Mouse (Mus musculus): ENCODE results near the gene Pcsk2.

The Pcsk2 gene

GRCm38 (mm10) chr2:143837291-143837701, 291.3 kb downstream of the Pcsk2 start:
- in situ Hi-C loops (cut with MboI, MseI), result loop anchor here (5.0 to 10.0 kb wide), 4 partner anchors 80 to 615 kb away; partner anchors contain the start of gene Dstn

DNA sequence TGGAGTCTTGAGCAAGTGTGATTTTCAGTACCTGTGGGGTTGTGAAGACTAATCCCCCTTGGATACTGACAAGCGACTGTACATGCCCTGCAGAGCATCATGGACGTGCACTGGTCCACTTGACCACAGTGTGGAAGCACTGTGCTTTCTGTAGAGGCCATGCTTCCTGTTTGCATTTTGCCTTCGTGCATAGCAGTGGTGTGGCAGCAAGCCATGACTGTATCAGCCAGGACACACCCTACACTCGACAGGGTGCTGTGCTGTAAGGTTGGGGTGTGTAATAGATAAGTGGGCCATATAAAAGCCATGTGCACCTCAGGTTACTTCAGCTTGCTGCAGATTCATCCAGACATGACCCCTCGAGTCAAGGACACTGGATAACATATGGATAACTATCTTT, 292.7 kb downstream of the Pcsk2 start:
- in situ Hi-C loops (cut with MboI, MseI), result loop anchor here (5.0 to 10.0 kb wide), 4 partner anchors 79 to 614 kb away; partner anchors contain the start of gene Dstn

- in situ Hi-C loops (cut with MboI, MseI), result loop anchor here (5.0 to 10.0 kb wide), 4 partner anchors 78 to 613 kb away; partner anchors contain the start of gene Dstn
Measured at GRCm38 (mm10) chr2:143839458-143839857, 293.5 kb downstream of the Pcsk2 start.

DNA sequence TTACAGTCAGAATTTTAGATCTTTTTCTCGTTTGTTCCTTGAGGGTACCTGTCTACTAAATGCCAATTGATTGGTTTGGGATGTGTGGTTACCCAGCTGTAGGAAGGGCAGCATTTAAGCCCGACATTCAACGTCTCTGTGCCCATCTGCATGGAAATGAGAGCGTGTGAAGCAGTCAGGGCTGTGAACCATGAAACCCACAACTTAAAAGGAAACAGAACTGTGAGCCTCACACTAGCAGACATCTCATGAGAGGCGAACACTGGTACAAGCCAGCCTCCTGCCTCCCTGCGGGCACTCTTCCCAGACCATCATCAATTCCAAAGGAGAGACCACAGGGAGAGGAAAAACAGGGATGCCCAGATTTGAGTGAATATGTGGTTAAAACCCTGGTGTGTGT, 294.9 kb downstream of the Pcsk2 start:
- in situ Hi-C loops (cut with MboI, MseI), result no loop called here

DNA sequence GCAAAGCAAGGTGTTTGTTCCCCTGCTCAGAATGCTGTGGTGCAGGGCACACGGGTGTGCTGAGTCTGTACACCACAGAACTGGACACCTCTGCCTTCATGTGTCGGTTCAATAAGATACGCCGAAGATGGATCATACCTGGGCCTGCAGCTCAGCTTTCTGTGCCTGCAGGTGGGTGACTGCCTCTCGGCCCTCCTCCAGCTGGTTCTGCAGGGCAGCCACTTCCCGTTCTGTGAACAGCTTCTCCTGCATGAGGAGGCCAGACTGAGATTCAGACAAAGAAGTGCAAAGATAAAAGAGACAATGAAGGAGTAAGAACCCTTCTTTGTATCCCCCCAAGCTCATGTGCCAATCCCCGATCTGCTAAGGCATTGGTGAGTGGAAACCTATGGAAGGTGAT, 295.6 kb downstream of the Pcsk2 start:
- in situ Hi-C loops (cut with MboI, MseI), result no loop called here

GRCm38 (mm10) chr2:143844779-143845178, 298.8 kb downstream of the Pcsk2 start:
- in situ Hi-C loops (cut with MboI, MseI), result no loop called here

GRCm38 (mm10) chr2:143846799-143847198, 300.8 kb downstream of the Pcsk2 start:
- in situ Hi-C loops (cut with MboI, MseI), result no loop called here

GRCm38 (mm10) chr2:143847291-143847690, 301.3 kb downstream of the Pcsk2 start:
- in situ Hi-C loops (cut with MboI, MseI), result no loop called here

DNA sequence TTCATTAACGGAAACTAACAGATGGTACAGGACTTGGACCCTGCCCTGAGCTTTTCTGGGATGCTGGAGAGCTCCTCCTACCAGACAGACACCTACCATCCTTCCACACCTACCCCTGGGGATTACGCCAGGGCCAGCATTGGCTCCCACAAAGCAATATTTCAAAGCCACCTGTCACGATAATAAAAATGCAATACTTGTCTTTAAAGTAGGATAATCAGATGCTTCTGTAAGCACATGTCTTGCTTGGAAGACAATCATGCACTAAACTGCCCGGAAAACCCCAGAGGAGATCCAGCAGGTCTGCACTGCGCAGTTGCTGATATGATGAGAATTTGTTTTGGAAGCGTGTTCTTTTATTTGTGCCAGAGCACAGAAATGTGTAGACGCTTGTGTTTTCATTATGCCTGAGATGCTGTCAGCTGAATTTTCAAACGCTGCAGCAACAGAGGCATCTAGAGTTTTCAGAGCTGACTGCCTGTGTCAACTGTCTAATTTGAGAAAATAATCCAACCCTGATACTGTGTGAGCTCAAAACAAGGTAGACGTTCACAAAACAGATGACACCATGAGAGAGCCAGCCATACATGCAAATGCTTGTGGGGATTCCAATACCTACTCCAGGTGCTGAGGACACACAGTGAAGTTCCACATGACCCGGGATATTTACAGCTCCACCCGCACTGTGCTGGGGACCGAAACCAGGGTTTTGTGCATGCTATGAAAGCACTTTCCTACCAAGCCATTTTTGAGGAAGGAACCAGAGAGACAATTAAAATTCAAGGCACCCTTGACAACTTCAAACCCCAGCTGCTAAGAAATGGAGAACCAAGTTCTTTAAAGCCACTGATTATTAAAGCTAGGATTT, 305.6 kb downstream of the Pcsk2 start:
- in situ Hi-C loops (cut with MboI, MseI), result no loop called here

DNA sequence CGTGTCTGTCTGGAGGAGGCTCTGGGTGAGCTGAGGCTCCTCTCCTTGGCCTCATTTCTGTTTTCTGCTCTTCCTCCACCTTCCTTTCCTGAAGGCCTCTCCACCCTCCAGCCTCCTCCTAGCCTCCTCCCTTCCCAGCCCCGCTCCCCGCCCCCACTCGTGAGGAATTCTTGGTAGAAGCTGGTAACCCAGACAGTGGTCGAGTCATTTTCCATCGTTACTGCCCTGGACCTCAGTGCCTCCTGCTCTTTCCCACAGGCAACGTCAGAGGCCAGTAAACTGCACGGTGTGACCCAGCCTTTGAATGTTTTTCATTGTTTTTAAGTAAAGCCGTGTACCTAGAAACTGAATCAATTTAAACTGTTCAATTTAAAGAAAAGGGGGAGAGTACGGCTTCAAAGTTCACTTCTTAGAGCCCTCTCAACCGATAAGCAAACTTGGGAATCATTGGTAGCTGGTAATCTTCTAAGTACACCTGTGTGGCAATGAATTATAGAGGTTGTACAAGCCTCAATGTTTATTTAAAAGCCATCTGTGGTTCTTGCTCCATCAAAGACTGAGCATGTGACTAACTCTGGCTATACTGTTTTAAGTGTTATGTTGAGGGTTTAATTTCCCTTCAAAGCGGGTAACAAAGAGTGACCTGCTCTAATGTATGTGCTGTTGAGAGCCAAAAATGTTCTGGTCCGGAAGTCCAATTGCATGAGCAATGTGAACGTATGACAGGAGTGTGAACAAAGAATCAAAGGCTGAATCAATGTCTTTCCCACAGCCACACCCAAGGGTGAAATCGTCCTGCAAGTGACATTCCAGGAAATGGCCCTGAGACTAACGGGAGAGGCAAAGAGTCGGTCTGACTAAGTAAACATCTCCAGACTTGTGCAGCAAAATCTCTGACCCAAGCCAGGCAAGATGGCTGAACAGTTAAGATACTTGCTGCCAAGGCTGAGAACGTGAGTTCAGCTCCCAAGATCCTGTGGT, 306.6 kb downstream of the Pcsk2 start:
- in situ Hi-C loops (cut with MboI, MseI), result no loop called here

DNA sequence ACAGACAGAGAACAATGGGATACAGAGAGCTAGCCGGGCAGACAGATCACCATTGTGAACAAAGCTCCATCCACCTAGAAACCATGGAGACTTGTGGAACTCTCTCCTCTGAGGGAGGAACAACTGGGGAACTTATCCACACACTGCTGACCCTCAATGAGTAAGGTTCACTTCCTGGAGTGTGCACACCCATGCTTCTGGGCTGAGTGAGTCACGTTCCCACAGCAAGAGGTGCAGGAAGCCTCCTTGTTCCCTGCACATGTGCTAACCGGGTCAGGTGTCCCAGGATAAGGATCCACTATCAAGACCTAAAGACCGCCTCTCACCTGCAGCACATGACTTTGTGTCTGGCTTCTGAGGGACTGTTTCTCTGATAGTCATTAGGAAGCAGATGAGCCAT, 307.5 kb downstream of the Pcsk2 start:
- in situ Hi-C loops (cut with MboI, MseI), result no loop called here

DNA sequence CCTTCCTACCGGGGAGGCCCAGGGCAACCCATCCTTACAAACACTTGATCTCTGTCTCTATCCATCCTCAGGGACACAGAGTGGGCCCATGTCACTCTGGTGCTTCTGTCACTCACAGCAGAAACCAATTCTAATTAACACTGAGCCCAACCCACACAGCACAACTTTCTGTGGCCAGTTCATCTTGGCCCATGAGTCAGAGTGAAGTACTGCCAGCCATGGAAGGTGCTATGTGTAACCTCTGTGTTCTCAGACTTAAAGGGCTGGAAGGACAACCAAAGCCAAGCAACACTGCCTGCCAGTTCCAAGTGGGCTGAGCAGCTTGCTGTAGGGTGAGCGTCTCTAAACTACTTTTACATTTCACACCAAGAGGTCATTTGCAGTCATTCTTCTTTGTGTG, 313.2 kb downstream of the Pcsk2 start:
- in situ Hi-C loops (cut with MboI, MseI), result no loop called here

GRCm38 (mm10) chr2:143862484-143863231, 316.7 kb downstream of the Pcsk2 start, which contains the start of gene Bfsp1:
Bfsp1 (minus strand) TSS chr2:143863173.
- in situ Hi-C loops (cut with MboI, MseI), result no loop called here

GRCm38 (mm10) chr2:143864600-143864999, 318.6 kb downstream of the Pcsk2 start:
- in situ Hi-C loops (cut with MboI, MseI), result no loop called here

Measured in T-helper 1 cell (primary cell).